Mouse (Mus musculus) CD4-positive helper T cell, adult 2 months (primary cell): ENCODE results near the gene Atp13a1.

Source experiments
- DNase-seq: peaks from one replicate; pipeline ENCODE4 v3.0.0-alpha.2; 2012; ENCODE audit warnings: low read depth, missing footprints, low spot score

Atp13a1 gene

DNA sequence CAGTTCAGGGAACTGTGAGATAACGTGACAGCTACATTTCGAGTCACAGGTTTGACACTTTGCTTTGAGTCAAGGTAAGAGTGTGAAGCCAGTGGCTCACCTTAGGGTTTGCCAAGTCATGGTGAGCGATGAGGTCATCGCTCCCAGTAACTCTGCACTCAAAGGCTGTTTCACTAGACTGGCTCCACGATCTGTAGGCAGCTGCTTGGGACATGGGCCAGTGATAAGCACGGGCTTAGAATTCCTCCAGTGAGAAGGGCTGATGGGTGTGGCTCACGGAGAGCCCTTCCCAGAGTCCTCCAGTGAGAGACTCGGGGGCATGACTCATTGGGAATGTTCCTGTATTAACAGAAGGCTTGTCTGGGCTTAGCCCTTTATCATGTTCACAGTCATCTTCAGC lies 58.0 kb downstream of the Atp13a1 start:
- DNase-seq = no peak

- no peak for DNase-seq
These were observed 58.9 kb downstream of the Atp13a1 start for GRCm38 (mm10) chr8:69849899-69850298.

- no peak for DNase-seq
These were observed 60.1 kb downstream of the Atp13a1 start for GRCm38 (mm10) chr8:69850926-69851506.

DNA sequence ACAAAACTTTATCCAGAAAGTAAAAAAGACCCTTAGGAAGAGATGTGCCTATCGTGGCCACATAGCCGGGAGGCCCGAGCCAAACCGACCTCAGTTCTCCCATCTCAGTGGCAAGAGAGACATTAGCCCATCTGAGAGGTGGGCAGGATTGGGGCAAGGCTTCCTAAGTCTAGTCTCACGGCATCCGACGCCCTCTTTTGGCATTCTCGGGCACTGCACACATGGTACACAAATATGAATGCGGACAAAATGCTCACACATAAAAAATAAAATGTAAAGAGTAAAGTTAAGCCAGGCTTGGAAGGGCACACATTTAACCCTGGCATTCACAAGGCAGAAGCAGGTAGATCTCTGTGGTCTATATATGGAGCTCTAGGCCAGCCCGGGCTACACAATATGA lies 62.9 kb downstream of the Atp13a1 start:
- DNase-seq = no peak
